Mouse (Mus musculus) heart, embryonic 14.5 days (tissue): ENCODE results near the gene Daglb. TPM values are rescaled to one million over a fixed set of nuclear protein-coding genes. Genes with fewer than 3 reads are reported as not detected.
"Not testable (repeated sequence)": the region's sequence is repeated elsewhere in the genome, so short reads cannot be mapped to it uniquely, and the experiment has no call there.

Experiments
- ATAC-seq: fragments of 200-750 bp; cut with Nextera tagmentation; 2 replicates; pipeline ENCODE4 v1.8.0; 2017; ENCODE audit warnings: low read depth, moderate TSS enrichment; ENCODE audit not compliant: insufficient number of reproducible peaks, insufficient read depth, low FRiP score
- H3K27ac ChIP-seq, 2 experiments: fragments of 200-500 bp in 1 of 2; fragments of 300-500 bp in 1 of 2; sonication (generic) in 1 of 2; replicated peaks in 1 of 2; 2 replicates each; pipeline ENCODE4 v1.5.1; 2012 to 2014; ENCODE audit warnings: low read depth in 2 of 2, low read length in 2 of 2, control low read depth in 1 of 2, mild to moderate bottlenecking in 1 of 2, mixed read lengths in 1 of 2; ENCODE audit not compliant: control insufficient read depth in 1 of 2, insufficient read depth in 1 of 2
- H3K27me3 ChIP-seq: fragments of 300-500 bp; sonication (generic); 2 replicates; pipeline ENCODE4 v1.6.1; 2014; ENCODE audit warnings: mild to moderate bottlenecking, low read length, control low read depth; ENCODE audit not compliant: control insufficient read depth, insufficient read depth
- H3K36me3 ChIP-seq: fragments of 300-500 bp; sonication (generic); 2 replicates; pipeline ENCODE4 v1.6.1; 2014; ENCODE audit warnings: mild to moderate bottlenecking, control low read depth, low read length, mixed read lengths; ENCODE audit not compliant: control insufficient read depth, insufficient read depth
- H3K4me1 ChIP-seq, 2 experiments: fragments of 200-500 bp in 1 of 2; fragments of 300-500 bp in 1 of 2; sonication (generic) in 1 of 2; 2 replicates each; pipeline ENCODE4 v1.6.1; 2012 to 2014; ENCODE audit warnings: low read length in 2 of 2, control low read depth in 1 of 2, mixed read lengths in 1 of 2; ENCODE audit not compliant: control insufficient read depth in 2 of 2, insufficient read depth in 2 of 2
- H3K4me2 ChIP-seq: fragments of 300-500 bp; sonication (generic); 2 replicates; pipeline ENCODE4 v1.6.1; 2014; ENCODE audit warnings: mild to moderate bottlenecking, low read length
- H3K4me3 ChIP-seq, 2 experiments: fragments of 200-500 bp in 1 of 2; fragments of 300-500 bp in 1 of 2; sonication (generic) in 1 of 2; 2 replicates each; pipeline ENCODE4 v1.5.1; 2012 to 2014; ENCODE audit warnings: low read length in 2 of 2, mild to moderate bottlenecking in 2 of 2, control low read depth in 1 of 2, low read depth in 1 of 2, moderate library complexity in 1 of 2; ENCODE audit not compliant: control insufficient read depth in 1 of 2, insufficient read depth in 1 of 2
- H3K9ac ChIP-seq: fragments of 300-500 bp; sonication (generic); 2 replicates; pipeline ENCODE4 v1.6.1; 2014; ENCODE audit warnings: mild to moderate bottlenecking, low read length
- H3K9me3 ChIP-seq: fragments of 300-500 bp; sonication (generic); 2 replicates; pipeline ENCODE4 v1.6.1; 2016; ENCODE audit warnings: low read length, control low read depth; ENCODE audit not compliant: control insufficient read depth
- WGBS: fragments of 180-500 bp; shearing (Covaris S2); extraction: QIAGEN DNeasy Blood & Tissue Kit; methylation state at CpG from one replicate; pipeline ENCODE4 v1.1.7; 2014; 5-methylcytosine and 5-hydroxymethylcytosine counted together
- polyA plus RNA-seq: library from polyadenylated mRNA; unstranded; fragments of >200 nt; fragmentation: Nextera tagmentation; extraction: Ambion mirVana; gene quantifications from 2 replicates; pipeline ENCODE4 v1.2.1, GENCODE M21; 2014

The Daglb gene
- polyA plus RNA-seq, 1 experiment from 2014 or later = 10.8 TPM

DNA sequence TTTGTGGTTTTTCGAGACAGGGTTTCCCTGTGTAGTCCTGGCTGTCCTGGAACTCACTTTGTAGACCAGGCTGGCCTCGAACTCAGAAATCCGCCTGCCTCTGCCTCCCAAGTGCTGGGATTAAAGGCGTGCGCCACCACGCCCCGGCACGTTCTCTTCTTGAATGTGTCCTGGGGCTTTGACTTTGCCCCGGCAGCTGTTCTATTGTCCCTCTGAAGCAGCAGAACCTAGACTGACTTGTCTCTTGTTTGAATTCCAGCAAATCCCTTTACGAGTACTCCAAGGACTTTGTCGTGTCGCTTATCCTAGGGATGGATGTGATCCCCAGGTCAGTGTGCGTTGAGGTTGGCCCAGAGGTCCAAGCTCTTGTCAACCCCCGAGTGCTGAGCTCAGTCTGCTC lies 36.3 kb downstream of the Daglb start:
- H3K9ac ChIP-seq, H3K4me1 ChIP-seq, H3K9me3 ChIP-seq, ATAC-seq, H3K27me3 ChIP-seq, H3K4me2 ChIP-seq, H3K4me3 ChIP-seq, H3K27ac ChIP-seq: not testable (repeated sequence)
- 91% methylated on average over 12 of the region's 14 CpGs for WGBS
- peaks cover 46% of the 10 kb centered on the region for H3K36me3 ChIP-seq

DNA sequence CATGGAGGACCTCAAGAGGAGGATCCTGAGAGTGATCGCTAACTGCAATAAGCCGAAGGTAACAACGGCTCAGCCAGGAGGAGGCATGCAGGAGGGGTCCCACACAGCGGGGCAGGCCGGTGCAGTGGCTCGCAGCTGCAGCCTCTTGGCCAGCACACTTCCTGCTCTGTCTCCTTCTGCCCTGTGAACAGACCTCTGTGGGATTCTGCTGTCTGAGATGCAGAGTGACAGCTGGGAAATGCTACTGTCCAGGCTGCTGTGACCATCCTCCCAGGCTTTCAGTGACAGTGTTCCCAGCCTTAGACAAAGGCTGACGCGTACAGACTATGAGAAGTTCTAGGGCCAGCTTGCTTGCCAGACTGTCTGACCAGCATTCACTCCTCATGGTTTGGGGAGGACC lies 36.8 kb downstream of the Daglb start:
- no peaks in the 10 kb centered on the region for H3K27me3 ChIP-seq
- peaks cover 50% of the 10 kb centered on the region for H3K36me3 ChIP-seq
- no peak overlapping the region for H3K4me2 ChIP-seq

DNA sequence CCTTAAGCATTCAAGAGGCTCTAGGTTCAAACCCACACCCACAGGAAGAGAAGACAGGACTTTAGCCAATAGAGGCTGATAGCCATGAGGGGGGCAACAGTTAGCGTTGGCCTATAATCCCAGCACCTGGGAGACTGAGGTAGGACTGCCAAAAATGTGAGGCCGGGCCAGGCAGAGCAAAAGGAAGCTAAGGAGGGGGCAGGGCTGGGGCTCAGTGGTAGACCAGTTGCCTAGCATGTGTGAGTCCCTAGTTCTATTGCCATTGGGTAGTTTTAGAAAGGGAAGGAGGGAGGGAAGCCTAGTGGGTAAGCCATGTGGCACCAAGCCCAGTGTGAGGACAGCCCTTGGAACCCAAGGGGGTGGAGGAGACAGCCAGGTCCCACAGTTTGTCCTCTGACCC lies 37.3 kb downstream of the Daglb start:
- no peaks in the 10 kb centered on the region for H3K27me3 ChIP-seq
- no peak overlapping the region for H3K4me2 ChIP-seq
- no peak overlapping the region for H3K4me3 ChIP-seq
- H3K36me3 ChIP-seq = peaks cover 50% of the 10 kb centered on the region
- ATAC-seq = no peak
- H3K9me3 ChIP-seq = no peaks in the 10 kb centered on the region
- WGBS = 86% methylated on average over 2 of the region's 2 CpGs
- H3K4me1 ChIP-seq = no peaks in the 10 kb centered on the region
- no peak overlapping the region for H3K9ac ChIP-seq
- H3K27ac ChIP-seq = no peak overlapping the region

More for the DNA sequence above, 36.8 kb downstream of the Daglb start:
- H3K4me3 ChIP-seq = no peak overlapping the region
- H3K4me1 ChIP-seq = no peaks in the 10 kb centered on the region
- WGBS = 73% methylated on average over 8 of the region's 8 CpGs
- no peak overlapping the region for H3K9ac ChIP-seq
- ATAC-seq = no peak
- H3K27ac ChIP-seq = no peak overlapping the region
- no peaks in the 10 kb centered on the region for H3K9me3 ChIP-seq

- H3K9ac ChIP-seq = no peak overlapping the region
- peaks cover 61% of the 10 kb centered on the region for H3K36me3 ChIP-seq
- H3K27me3 ChIP-seq = no peaks in the 10 kb centered on the region
- 0 out of 2 replicates have a peak, but pooled peaks have one; percentile 11 for ATAC-seq
- peaks cover 10 to 11% of the 10 kb centered on the region in 2 experiments for H3K4me1 ChIP-seq
- H3K4me2 ChIP-seq = no peak overlapping the region
- 89% methylated on average over 19 of the region's 19 CpGs for WGBS
- no peak overlapping the region for H3K27ac ChIP-seq
- no peaks in the 10 kb centered on the region for H3K9me3 ChIP-seq
- no peak overlapping the region for H3K4me3 ChIP-seq
Observed at GRCm38 (mm10) chr5:143502899-143503557, 38.6 kb downstream of the Daglb start.

DNA sequence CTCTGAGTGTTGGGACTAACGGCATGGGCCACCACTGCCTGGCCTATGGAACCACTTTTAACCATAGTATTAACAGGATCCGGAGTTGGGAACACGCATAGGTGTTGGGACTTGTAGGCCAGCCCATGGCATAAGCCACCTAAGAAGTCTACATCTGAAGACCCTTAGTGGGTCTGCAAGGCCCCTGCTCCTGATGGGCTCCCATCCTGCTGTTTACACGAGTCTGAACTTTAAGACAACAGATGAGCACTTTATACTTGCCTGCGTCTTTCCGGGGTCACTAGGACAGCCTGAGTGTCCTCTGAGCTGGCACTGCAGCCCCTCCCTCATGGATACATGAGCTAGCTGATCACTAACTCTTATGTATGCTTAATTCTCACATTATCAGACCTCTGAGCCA lies 39.4 kb downstream of the Daglb start:
- H3K9ac ChIP-seq = no peak overlapping the region
- H3K9me3 ChIP-seq = no peaks in the 10 kb centered on the region
- no peak overlapping the region for H3K4me2 ChIP-seq
- no peaks in the 10 kb centered on the region for H3K27me3 ChIP-seq
- H3K4me1 ChIP-seq = peaks cover 16 to 19% of the 10 kb centered on the region in 2 experiments
- H3K36me3 ChIP-seq = peaks cover 64% of the 10 kb centered on the region
- ATAC-seq = no peak
- no peak overlapping the region for H3K4me3 ChIP-seq
- WGBS = 86% methylated on average over 6 of the region's 6 CpGs
- H3K27ac ChIP-seq = no peak overlapping the region

GRCm38 (mm10) chr5:143504453-143504852 lies 40.1 kb downstream of the Daglb start:
- Histone ChIP-seq H3K4me1 (peaks cover 22 to 26% of the 10 kb centered on the region in 2 experiments), H3K9ac (no peak overlapping the region), H3K9me3 (no peaks in the 10 kb centered on the region), H3K27ac (no peak overlapping the region), H3K27me3 (no peaks in the 10 kb centered on the region), H3K4me2 (no peak overlapping the region), H3K36me3 (peaks cover 68% of the 10 kb centered on the region), H3K4me3 (no peak overlapping the region)
- no peak for ATAC-seq
- 59% methylated on average over 3 of the region's 3 CpGs for WGBS

DNA sequence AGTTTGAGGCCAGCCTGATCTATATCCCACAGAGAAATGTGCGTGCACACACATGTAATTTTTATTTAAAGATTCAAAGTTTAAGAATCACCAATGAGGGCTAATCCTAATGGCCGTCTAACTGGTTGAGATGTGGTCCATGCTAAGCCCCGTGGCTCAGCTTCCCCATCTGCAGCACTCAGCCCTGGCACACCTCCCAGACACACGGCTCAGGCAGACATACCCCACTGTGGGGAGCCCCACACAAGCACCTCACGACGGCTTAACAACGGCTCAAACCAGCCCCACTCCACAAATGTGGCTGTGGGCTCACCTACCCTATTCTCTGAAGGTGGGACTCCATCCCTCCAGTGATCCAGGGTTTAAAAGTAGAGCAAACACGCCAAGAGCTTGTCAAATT lies 40.7 kb downstream of the Daglb start:
- Histone ChIP-seq H3K27ac (no peak overlapping the region), H3K9ac (no peak overlapping the region), H3K27me3 (no peaks in the 10 kb centered on the region), H3K4me2 (no peak overlapping the region), H3K4me3 (no peak overlapping the region), H3K36me3 (peaks cover 68% of the 10 kb centered on the region), H3K4me1 (peaks cover 27 to 32% of the 10 kb centered on the region in 2 experiments), H3K9me3 (no peaks in the 10 kb centered on the region)
- 87% methylated on average over 8 of the region's 8 CpGs for WGBS
- ATAC-seq = no peak

GRCm38 (mm10) chr5:143505545-143505944 lies 41.2 kb downstream of the Daglb start:
- H3K27ac ChIP-seq = no peak overlapping the region
- peaks cover 68% of the 10 kb centered on the region for H3K36me3 ChIP-seq
- no peaks in the 10 kb centered on the region for H3K9me3 ChIP-seq
- H3K4me3 ChIP-seq = no peak overlapping the region
- H3K9ac ChIP-seq = no peak overlapping the region
- H3K4me2 ChIP-seq = no peak overlapping the region
- no peak for ATAC-seq
- 80% methylated on average over 7 of the region's 7 CpGs for WGBS
- peaks cover 30 to 37% of the 10 kb centered on the region in 2 experiments for H3K4me1 ChIP-seq
- H3K27me3 ChIP-seq = no peaks in the 10 kb centered on the region
